Mouse (Mus musculus): ENCODE data around the gene Rnf11.

GRCm38 (mm10) chr4:109442126-109442525, 42.4 kb downstream of the Rnf11 start:
- TF ChIP-seq CTCF (IDR thresholded peaks at IDR 0.05; ENCODE audit: low read depth, low read length) = no peak
- no peak for TF ChIP-seq GATA1 (IDR thresholded peaks at IDR 0.05; ENCODE audit: borderline replicate concordance, low read length)
- TF ChIP-seq POLR2AphosphoS5 (IDR thresholded peaks at IDR 0.05; ENCODE audit: insufficient replicate concordance, low read depth, low read length) = no peak
